Mouse (Mus musculus): ENCODE data around the gene Gm3776. TPM values are rescaled to one million over a fixed set of nuclear protein-coding genes. Genes with fewer than 3 reads are reported as not detected.

Gene Gm3776
- polyA plus RNA-seq (2017; shearing (Covaris generic)): not detected

DNA sequence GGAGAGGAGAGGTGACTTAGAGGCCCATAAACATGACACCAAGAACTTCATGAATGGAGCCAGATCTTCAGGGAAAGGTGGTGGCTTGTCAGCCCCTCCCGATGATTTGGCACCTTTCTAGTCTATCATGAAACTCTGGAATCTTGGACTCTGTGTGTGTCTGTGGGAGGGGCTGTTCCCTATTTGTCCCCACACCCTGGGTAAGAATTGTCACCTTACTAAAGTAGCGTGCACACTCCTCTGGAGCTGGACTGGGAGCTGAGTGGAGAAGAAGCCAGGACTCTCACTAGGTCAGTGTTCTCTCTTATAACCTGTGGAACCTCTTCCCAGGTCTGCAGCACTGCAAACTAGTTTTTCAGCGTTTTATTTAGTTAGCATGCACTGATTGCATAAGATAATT, at the start of gene Gm3776:
Gm3776 (plus strand) TSS at position 216 of the 400 bp plus-strand sequence.

DNA sequence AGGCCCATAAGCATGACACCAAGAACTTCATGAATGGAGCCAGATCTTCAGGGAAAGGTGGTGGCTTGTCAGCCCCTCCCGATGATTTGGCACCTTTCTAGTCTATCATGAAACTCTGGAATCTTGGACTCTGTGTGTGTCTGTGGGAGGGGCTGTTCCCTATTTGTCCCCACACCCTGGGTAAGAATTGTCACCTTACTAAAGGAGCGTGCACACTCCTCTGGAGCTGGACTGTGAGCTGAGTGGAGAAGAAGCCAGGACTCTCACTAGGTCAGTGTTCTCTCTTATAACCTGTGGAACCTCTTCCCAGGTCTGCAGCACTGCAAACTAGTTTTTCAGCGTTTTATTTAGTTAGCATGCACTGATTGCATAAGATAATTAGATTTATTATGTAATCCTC, 26.5 kb upstream of the Gm3776 start, which contains the start of gene Gsta1:
Gsta1 (plus strand) TSS at position 196 of the 400 bp plus-strand sequence.

DNA sequence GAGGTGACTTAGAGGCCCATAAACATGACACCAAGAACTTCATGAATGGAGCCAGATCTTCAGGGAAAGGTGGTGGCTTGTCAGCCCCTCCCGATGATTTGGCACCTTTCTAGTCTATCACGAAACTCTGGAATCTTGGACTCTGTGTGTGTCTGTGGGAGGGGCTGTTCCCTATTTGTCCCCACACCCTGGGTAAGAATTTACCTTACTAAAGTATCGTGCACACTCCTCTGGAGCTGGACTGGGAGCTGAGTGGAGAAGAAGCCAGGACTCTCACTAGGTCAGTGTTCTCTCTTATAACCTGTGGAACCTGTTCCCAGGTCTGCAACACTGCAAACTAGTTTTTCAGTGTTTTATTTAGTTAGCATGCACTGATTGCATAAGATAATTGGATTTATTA, 32.8 kb downstream of the Gm3776 start, which contains the start of gene Gm10639:
Gm10639 (plus strand) TSS at position 201 of the 400 bp plus-strand sequence.

DNA sequence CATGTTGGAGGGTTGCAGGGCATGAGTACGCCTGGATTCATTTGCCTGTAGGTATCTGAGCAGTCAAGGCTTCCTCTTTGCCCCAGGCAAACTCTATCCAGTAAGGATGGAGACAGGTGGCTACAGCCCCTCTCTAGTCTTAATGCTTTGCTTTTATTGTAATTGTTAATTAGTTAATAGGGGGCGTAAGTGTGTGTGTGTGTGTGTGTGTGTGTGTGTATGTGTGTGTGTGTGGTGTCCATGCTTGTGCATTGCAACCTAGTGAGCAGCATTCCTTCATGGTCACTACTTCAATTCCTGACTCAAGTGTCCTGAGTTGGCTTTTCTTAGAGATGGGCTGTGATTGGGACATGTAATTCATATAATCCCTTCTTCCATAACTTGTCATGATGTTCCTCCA, 57.8 kb downstream of the Gm3776 start, which contains the start of gene Omt2a:
Omt2a (minus strand) TSS at position 101 of the 400 bp plus-strand sequence.

Other genes starting within 250 kb of the Gm3776 start
- gene Gcm1, start 205.2 kb upstream of the Gm3776 start, polyA plus RNA-seq (2017; shearing (Covaris generic)): not detected
- 30.3 TPM for gene Fbxo9, start 148.1 kb upstream of the Gm3776 start, polyA plus RNA-seq (2017; shearing (Covaris generic))
- gene Ick, start 147.9 kb upstream of the Gm3776 start, polyA plus RNA-seq (2017; shearing (Covaris generic)): 13.3 TPM
- 24.2 TPM for gene Gsta4, start 74.4 kb upstream of the Gm3776 start, polyA plus RNA-seq (2017; shearing (Covaris generic))
- gene Gsta1, start 26.5 kb upstream of the Gm3776 start, polyA plus RNA-seq (2017; shearing (Covaris generic)): not detected
- not detected for gene Gm10639, start 32.8 kb downstream of the Gm3776 start, polyA plus RNA-seq (2017; shearing (Covaris generic))
- not detected for gene Omt2a, start 57.7 kb downstream of the Gm3776 start, polyA plus RNA-seq (2017; shearing (Covaris generic))
- not detected for gene Omt2b, start 70.5 kb downstream of the Gm3776 start, polyA plus RNA-seq (2017; shearing (Covaris generic))
- gene Gsta2, start 98.7 kb downstream of the Gm3776 start, polyA plus RNA-seq (2017; shearing (Covaris generic)): not detected
- gene Dppa5a, start 111.0 kb downstream of the Gm3776 start, polyA plus RNA-seq (2017; shearing (Covaris generic)): not detected
- gene Ooep, start 121.6 kb downstream of the Gm3776 start, polyA plus RNA-seq (2017; shearing (Covaris generic)): not detected
- gene Ddx43, start 138.6 kb downstream of the Gm3776 start, polyA plus RNA-seq (2017; shearing (Covaris generic)): 5.9 TPM
- gene Cgas, start 186.1 kb downstream of the Gm3776 start, polyA plus RNA-seq (2017; shearing (Covaris generic)): 2.3 TPM
- 17.2 TPM for gene Mto1, start 191.1 kb downstream of the Gm3776 start, polyA plus RNA-seq (2017; shearing (Covaris generic))
- gene Gm17324, start 191.7 kb downstream of the Gm3776 start, polyA plus RNA-seq (2017; shearing (Covaris generic)): not detected
- gene Eef1a1, start 232.0 kb downstream of the Gm3776 start, polyA plus RNA-seq (2017; shearing (Covaris generic)): 4,544 TPM